Mouse (Mus musculus): ENCODE measurements around the gene Tomm5. TPM values are rescaled to one million over a fixed set of nuclear protein-coding genes. Genes with fewer than 3 reads are reported as not detected.
"Not testable (repeated sequence)": the region's sequence is repeated elsewhere in the genome, so short reads cannot be mapped to it uniquely, and the experiment has no call there.

The Tomm5 gene
- polyA plus RNA-seq, 1 experiment from 2014 or later = 184 TPM

DNA sequence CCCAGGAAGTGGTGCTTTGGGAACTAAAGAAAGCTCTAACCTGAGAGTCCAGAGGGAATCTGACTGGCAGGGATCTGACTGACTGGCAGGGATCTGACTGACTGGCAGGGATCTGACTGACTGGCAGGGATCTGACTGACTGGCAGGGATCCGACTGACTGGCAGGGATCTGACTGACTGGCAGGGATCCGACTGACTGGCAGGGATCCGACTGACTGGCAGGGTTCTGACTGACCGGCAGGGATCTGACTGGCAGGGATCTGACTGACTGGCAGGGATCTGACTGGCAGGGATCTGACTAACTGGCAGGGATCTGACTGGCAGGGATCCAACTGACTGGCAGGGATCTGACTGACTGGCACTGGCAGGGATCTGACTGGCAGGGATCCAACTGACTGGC lies 26.9 kb downstream of the Tomm5 start:
- DNase-seq (ENCODE audit: low spot score) = peak; percentile 30
- WGBS = 89% methylated on average over 4 of the region's 4 CpGs
- not testable (repeated sequence) for H3K9ac ChIP-seq (ENCODE audit: low read length)

DNA sequence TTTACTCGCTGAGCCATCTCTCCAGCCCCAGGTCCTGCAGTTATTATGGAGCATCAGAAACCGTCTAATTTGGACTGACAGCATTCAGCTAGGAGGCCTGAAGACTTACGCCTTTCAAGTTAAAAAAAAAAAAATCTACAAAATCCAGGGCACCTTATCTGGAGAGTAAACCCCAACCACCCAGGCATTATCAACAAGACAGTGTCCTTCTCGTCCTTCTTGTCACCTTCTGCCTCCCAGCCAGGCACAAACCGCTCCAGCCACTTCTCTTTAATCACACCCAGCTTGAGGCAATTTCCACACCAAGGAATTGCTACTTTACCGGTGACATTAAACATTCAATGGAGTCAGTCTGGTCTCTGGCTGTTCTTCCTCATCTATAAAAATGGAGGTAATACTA lies 34.4 kb downstream of the Tomm5 start:
- H3K4me2 ChIP-seq (ENCODE audit: low read depth, low read length, severe bottlenecking) = no peak overlapping the region
- no peaks in the 10 kb centered on the region for H3K27me3 ChIP-seq (ENCODE audit: control insufficient read depth, insufficient read depth, low read length)
- H3K9ac ChIP-seq (ENCODE audit: low read length) = no peak overlapping the region
- no peaks in the 10 kb centered on the region for H3K9me3 ChIP-seq (ENCODE audit: control insufficient read depth, low read length)
- H3K27ac ChIP-seq (ENCODE audit: low read depth, low read length) = no peak overlapping the region
- no peak overlapping the region for H3K4me3 ChIP-seq (ENCODE audit: low read depth, low read length)
- peak; percentile 11 for DNase-seq (ENCODE audit: low spot score)
- WGBS = 87% methylated on average over 6 of the region's 6 CpGs
- ATAC-seq (replicated peaks; ENCODE audit: low FRiP score) = no peak
- peaks cover 1% of the 10 kb centered on the region; the same call in 1 of the 2 replicates for H3K36me3 ChIP-seq (ENCODE audit: control insufficient read depth, insufficient read depth, low read length)
- no peaks in the 10 kb centered on the region for H3K4me1 ChIP-seq (replicated peaks; ENCODE audit: control insufficient read depth, insufficient read depth, low read length)

More for the DNA sequence above, 26.9 kb downstream of the Tomm5 start:
- ATAC-seq (replicated peaks; ENCODE audit: low FRiP score); H3K4me3 ChIP-seq (ENCODE audit: low read depth, low read length); H3K4me2 ChIP-seq (ENCODE audit: low read depth, low read length, severe bottlenecking); H3K27ac ChIP-seq (ENCODE audit: low read depth, low read length); H3K4me1 ChIP-seq (replicated peaks; ENCODE audit: control insufficient read depth, insufficient read depth, low read length); H3K9me3 ChIP-seq (ENCODE audit: control insufficient read depth, low read length); H3K27me3 ChIP-seq (ENCODE audit: control insufficient read depth, insufficient read depth, low read length); H3K36me3 ChIP-seq (ENCODE audit: control insufficient read depth, insufficient read depth, low read length): not testable (repeated sequence)

DNA sequence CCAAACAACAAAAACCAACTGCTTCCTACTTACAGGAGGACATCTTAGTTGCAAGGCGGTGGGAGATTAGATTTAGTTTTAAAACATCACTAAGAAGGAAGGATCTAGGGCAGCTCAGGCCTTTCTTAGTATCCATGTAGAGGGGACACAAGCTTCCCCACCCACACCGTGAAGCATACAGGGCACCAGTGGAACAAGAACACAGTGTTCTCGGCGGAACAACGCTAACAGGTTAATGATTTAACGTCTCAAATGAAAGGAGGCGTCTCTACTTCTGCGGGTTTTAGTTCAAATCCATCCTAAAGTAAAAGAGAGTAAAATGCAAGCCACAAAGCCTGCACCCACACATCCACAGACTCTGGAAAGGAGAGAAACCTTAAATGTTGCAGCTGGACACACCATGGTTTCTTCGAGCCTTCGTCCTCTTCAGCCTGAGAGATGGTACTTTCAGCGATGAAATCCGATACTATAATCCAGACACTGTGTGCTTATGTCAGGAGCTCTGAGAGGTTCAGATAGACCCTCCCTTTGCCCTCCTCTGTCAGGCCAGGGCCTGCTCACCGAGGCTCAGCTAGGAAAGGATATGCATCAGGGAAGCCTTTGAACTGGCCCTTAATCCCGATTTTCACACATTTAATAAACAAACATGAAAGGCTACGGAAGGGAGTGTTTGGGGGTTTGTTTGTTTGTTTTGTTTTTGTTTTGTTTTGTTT lies 35.5 kb downstream of the Tomm5 start:
- no peak overlapping the region for H3K4me3 ChIP-seq (ENCODE audit: low read depth, low read length)
- 83% methylated on average over 15 of the region's 15 CpGs for WGBS
- H3K27ac ChIP-seq (ENCODE audit: low read depth, low read length) = no peak overlapping the region
- no peaks in the 10 kb centered on the region for H3K36me3 ChIP-seq (ENCODE audit: control insufficient read depth, insufficient read depth, low read length)
- no peaks in the 10 kb centered on the region for H3K9me3 ChIP-seq (ENCODE audit: control insufficient read depth, low read length)
- H3K27me3 ChIP-seq (ENCODE audit: control insufficient read depth, insufficient read depth, low read length) = no peaks in the 10 kb centered on the region
- peak; percentile 30 for DNase-seq (ENCODE audit: low spot score)
- no peaks in the 10 kb centered on the region for H3K4me1 ChIP-seq (replicated peaks; ENCODE audit: control insufficient read depth, insufficient read depth, low read length)
- no peak overlapping the region for H3K9ac ChIP-seq (ENCODE audit: low read length)
- no peak overlapping the region for H3K4me2 ChIP-seq (ENCODE audit: low read depth, low read length, severe bottlenecking)
- ATAC-seq (replicated peaks; ENCODE audit: low FRiP score) = no peak

DNA sequence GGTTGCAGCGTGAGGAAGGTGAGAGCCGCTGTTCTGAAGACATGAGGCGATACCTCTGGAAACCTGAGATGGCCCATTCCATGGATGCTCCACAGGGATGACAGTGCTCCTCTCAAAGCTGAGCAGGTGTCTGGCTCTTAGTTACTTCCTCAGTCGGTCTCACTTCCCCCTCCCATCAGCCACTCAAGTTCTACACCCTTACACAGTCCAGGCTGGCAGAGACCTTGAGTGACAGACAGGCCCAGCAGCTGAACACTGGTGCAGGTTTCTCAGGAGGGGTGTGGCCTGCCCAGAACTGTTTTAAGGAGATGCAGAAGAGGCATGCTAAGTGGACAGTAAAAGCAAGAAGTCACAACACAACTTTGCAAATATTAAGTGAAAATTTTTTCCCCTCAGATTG lies 40.2 kb downstream of the Tomm5 start:
- no peaks in the 10 kb centered on the region for H3K36me3 ChIP-seq (ENCODE audit: control insufficient read depth, insufficient read depth, low read length)
- H3K4me3 ChIP-seq (ENCODE audit: low read depth, low read length) = no peak overlapping the region
- 89% methylated on average over 4 of the region's 4 CpGs for WGBS
- DNase-seq (ENCODE audit: low spot score) (no peak), ATAC-seq (replicated peaks; ENCODE audit: low FRiP score) (no peak)
- no peak overlapping the region for H3K4me2 ChIP-seq (ENCODE audit: low read depth, low read length, severe bottlenecking)
- H3K9me3 ChIP-seq (ENCODE audit: control insufficient read depth, low read length) = no peaks in the 10 kb centered on the region
- no peaks in the 10 kb centered on the region for H3K27me3 ChIP-seq (ENCODE audit: control insufficient read depth, insufficient read depth, low read length)
- no peak overlapping the region for H3K9ac ChIP-seq (ENCODE audit: low read length)
- no peak overlapping the region for H3K27ac ChIP-seq (ENCODE audit: low read depth, low read length)
- H3K4me1 ChIP-seq (replicated peaks; ENCODE audit: control insufficient read depth, insufficient read depth, low read length) = no peaks in the 10 kb centered on the region

DNA sequence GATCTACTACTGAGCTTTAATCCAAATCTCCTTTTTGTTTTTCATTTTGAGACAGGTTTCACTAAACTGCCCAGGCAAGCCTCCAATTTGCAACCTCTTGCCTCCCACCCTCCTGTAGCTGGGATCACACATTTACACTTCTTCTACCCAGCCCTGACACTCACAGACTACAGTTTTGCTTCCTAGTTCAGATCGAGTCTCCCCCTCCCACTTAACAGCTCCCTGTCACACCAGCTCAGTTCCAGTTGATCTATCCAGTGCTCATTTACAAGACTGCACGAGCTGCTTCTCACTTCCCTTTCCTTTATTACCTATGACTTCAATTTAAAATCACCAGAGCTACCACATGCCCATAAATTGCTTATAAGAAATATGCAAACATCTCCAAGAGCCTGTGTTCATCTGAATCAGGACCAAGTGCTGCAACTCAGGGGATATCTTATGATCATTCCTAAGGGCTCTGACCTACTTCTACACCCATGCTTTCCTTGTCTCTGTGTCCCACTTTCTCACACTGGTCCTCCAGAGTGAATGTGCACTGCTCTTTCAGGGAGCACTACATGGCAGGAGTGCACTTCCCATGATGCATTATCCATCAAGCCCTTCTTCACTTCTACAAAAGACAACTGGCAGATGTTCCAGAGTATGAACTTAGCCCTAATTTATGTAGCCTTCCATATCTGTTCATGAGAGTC lies 41.7 kb downstream of the Tomm5 start:
- WGBS = 59% methylated on average over 2 of the region's 2 CpGs
- DNase-seq (ENCODE audit: low spot score) (no peak), ATAC-seq (replicated peaks; ENCODE audit: low FRiP score) (no peak)
- Histone ChIP-seq H3K4me1 (replicated peaks; ENCODE audit: control insufficient read depth, insufficient read depth, low read length) (no peaks in the 10 kb centered on the region), H3K9me3 (ENCODE audit: control insufficient read depth, low read length) (no peaks in the 10 kb centered on the region), H3K9ac (ENCODE audit: low read length) (no peak overlapping the region), H3K36me3 (ENCODE audit: control insufficient read depth, insufficient read depth, low read length) (no peaks in the 10 kb centered on the region), H3K27ac (ENCODE audit: low read depth, low read length) (no peak overlapping the region), H3K4me3 (ENCODE audit: low read depth, low read length) (no peak overlapping the region), H3K4me2 (ENCODE audit: low read depth, low read length, severe bottlenecking) (no peak overlapping the region), H3K27me3 (ENCODE audit: control insufficient read depth, insufficient read depth, low read length) (no peaks in the 10 kb centered on the region)

DNA sequence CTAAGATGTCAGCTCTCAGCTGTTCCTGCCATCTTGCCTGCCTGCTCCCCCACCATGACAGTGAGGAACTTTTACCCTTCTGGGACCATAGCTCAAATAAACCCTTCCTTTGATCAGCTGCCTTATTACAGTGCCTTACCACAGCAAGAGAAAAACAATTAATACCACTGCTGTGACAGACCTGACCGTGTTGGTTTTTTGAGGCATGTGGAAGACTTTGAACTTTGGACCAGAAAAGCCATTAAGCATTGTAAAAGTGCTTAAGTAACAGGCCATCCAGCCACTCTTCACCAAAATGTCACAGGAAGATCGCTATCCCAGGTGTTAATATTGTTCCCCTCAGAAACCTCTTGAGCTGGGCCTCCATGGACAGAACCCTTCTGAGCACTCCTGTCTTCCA lies 43.3 kb downstream of the Tomm5 start:
- no peak for ATAC-seq (replicated peaks; ENCODE audit: low FRiP score)
- Histone ChIP-seq H3K27ac (ENCODE audit: low read depth, low read length) (no peak overlapping the region), H3K4me3 (ENCODE audit: low read depth, low read length) (no peak overlapping the region)

DNA sequence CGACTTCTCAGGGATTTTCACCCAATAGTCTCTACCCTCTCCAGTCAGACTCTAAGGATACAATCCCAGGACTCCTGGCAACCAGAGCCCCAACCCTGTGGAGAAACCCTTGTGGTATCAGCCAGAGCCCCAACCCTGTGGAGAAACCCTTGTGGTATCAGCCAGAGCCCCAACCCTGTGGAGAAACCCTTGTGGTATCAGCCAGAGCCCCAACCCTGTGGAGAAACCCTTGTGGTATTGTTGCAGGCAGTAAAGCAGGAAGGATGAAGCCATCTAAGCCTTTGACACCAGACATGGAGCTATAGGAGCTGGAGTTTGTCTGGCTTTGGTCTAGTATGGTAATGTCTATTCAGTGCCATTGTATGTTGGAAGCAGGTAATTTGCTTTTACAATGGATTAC lies 44.1 kb downstream of the Tomm5 start:
- not testable (repeated sequence) for H3K4me1 ChIP-seq (replicated peaks; ENCODE audit: control insufficient read depth, insufficient read depth, low read length); ATAC-seq (replicated peaks; ENCODE audit: low FRiP score); DNase-seq (ENCODE audit: low spot score); H3K27me3 ChIP-seq (ENCODE audit: control insufficient read depth, insufficient read depth, low read length); H3K9ac ChIP-seq (ENCODE audit: low read length); H3K4me2 ChIP-seq (ENCODE audit: low read depth, low read length, severe bottlenecking); H3K27ac ChIP-seq (ENCODE audit: low read depth, low read length); H3K9me3 ChIP-seq (ENCODE audit: control insufficient read depth, low read length); H3K36me3 ChIP-seq (ENCODE audit: control insufficient read depth, insufficient read depth, low read length); H3K4me3 ChIP-seq (ENCODE audit: low read depth, low read length)
- WGBS = 71% methylated on average over 1 of the region's 1 CpGs

More for the DNA sequence above, 43.3 kb downstream of the Tomm5 start:
- H3K9ac ChIP-seq (ENCODE audit: low read length) = no peak overlapping the region
- no peaks in the 10 kb centered on the region for H3K9me3 ChIP-seq (ENCODE audit: control insufficient read depth, low read length)
- H3K36me3 ChIP-seq (ENCODE audit: control insufficient read depth, insufficient read depth, low read length) = no peaks in the 10 kb centered on the region
- no peaks in the 10 kb centered on the region for H3K27me3 ChIP-seq (ENCODE audit: control insufficient read depth, insufficient read depth, low read length)
- no peak overlapping the region for H3K4me2 ChIP-seq (ENCODE audit: low read depth, low read length, severe bottlenecking)
- no peak for DNase-seq (ENCODE audit: low spot score)
- WGBS = 95% methylated on average over 2 of the region's 2 CpGs
- no peaks in the 10 kb centered on the region for H3K4me1 ChIP-seq (replicated peaks; ENCODE audit: control insufficient read depth, insufficient read depth, low read length)

DNA sequence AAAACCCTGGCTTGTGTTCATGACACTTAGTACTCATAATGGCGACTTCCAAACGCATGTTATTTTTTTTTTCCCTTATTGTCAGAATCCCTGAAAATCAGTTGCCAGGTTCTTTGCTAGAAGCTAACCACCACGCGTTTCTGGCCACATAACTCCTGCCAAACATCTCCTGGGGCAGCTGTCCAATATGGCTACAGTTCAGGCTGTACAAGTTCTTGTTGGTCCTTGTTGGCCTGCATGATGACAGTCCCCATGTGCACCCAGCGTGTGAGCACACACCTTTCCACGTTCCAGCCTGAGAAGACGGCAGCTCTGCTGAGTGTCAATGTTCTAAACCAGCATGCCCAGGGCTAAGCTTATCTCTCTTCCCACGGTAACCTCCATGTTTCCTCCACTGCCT lies 52.5 kb downstream of the Tomm5 start:
- Histone ChIP-seq H3K36me3 (ENCODE audit: control insufficient read depth, insufficient read depth, low read length) (no peaks in the 10 kb centered on the region), H3K27ac (ENCODE audit: low read depth, low read length) (no peak overlapping the region), H3K9me3 (ENCODE audit: control insufficient read depth, low read length) (no peaks in the 10 kb centered on the region), H3K9ac (ENCODE audit: low read length) (no peak overlapping the region), H3K4me2 (ENCODE audit: low read depth, low read length, severe bottlenecking) (no peak overlapping the region), H3K4me1 (replicated peaks; ENCODE audit: control insufficient read depth, insufficient read depth, low read length) (no peaks in the 10 kb centered on the region), H3K27me3 (ENCODE audit: control insufficient read depth, insufficient read depth, low read length) (no peaks in the 10 kb centered on the region), H3K4me3 (ENCODE audit: low read depth, low read length) (no peak overlapping the region)
- 94% methylated on average over 8 of the region's 8 CpGs for WGBS
- no peak for ATAC-seq (replicated peaks; ENCODE audit: low FRiP score)
- no peak for DNase-seq (ENCODE audit: low spot score)

All from forebrain, embryonic 11.5 days (tissue).